Mouse (Mus musculus) thymus, postnatal 4 days (tissue): ENCODE results near the gene Rcc1l.
A peak's percentile ranks its signal among the peaks of the same experiment; 100 is the strongest.

Source experiments
- DNase-seq: peaks from one replicate; pipeline ENCODE4 v3.0.0; 2021

Rcc1l gene

DNA sequence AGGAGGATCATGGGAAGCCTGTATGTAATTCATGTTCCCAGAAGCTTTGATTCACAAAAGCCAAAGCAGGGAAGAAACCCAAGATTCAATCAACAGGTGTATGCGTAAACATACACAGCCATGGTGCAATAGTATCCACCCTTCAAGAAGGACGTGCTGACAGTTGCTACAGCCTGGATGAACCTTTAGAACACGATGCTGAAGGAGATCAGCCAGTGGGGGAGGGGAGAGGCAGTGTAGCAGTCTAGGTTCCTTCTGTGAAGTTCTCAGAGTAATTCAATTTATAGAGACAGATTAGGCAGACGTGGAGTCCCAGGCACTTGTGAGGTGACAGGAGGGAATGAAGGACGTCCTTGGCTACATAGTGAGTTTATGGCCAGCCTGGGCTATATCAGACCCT lies 61.6 kb downstream of the Rcc1l start:
- no peak for DNase-seq

DNA sequence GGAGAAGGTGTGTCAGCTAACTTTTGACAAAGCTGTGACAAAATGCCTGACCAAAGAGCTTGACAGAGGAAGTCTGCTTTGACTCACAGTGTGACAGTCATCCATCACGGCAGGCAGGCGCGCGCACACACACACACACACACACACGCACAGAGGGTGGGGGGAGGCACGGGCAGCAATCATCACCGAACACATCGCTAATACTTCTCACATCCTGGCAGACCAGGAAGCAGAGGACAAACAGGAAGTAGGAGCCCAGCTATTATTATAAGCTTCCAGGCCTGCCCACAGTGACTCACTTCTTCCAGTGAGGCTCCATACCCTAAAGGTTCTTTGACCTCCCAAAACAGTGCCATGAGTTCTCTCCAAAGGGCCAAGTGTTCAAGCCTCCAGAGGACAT lies 70.7 kb downstream of the Rcc1l start:
- no peak for DNase-seq

DNA sequence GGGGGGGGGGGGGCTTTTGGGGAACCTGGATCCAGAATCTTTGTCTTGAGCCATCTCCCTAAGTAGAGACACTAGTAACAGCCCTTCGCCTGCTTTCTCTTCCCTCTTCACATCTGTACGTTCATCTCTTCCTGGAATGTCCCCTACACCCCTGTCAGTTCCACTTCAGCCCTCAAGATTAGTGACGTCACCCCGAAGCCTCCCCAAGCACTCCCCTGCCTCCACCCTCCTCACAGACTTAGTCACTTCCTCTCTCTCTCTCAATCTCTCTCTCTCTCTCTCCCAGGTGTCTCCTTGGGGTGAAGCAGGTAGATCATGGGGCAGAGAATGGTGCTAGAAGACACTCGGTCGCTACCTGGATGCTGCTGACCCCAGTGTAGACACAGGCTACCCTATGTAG lies 73.9 kb downstream of the Rcc1l start:
- no peak for DNase-seq

DNA sequence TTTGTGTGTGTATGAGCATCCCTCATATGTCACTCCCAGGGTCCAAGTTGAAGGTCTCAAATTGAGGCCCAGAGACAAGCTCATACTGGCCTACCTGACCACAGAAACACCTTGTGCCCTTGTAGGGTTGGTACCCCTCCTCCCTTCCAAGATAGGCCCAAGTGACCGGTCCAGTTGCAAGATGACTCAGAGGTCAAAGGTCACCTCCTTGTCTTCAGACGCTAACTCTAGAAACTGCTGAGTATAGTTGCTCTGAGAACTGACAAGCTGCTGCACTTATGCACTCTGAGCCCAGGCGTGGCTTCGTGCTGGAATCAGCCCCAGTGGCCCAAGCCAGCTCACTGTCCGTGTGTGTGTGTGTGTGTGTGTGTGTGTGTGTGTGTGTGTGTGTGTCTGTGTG lies 74.7 kb downstream of the Rcc1l start:
- DNase-seq, result no peak

DNA sequence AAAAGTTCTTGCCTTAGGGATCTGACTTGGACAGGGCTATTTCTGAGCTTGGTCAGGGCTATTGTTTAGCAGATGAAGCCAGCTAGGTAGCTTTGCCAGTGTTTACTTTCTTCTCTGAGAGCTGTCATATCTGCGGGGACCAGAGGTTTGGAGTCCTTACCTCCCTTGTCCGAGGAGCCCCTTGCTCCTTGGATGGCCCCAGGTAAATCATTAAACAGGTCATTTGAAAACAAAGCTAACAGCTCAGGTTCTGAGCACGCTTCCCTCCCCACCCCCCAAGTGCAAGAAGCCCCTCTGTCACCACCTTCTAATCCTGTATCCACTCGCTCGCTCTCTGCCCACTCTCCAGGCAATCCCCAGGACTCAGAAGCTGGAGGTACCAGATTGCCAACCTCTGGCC lies 75.3 kb downstream of the Rcc1l start:
- DNase-seq, result no peak

DNA sequence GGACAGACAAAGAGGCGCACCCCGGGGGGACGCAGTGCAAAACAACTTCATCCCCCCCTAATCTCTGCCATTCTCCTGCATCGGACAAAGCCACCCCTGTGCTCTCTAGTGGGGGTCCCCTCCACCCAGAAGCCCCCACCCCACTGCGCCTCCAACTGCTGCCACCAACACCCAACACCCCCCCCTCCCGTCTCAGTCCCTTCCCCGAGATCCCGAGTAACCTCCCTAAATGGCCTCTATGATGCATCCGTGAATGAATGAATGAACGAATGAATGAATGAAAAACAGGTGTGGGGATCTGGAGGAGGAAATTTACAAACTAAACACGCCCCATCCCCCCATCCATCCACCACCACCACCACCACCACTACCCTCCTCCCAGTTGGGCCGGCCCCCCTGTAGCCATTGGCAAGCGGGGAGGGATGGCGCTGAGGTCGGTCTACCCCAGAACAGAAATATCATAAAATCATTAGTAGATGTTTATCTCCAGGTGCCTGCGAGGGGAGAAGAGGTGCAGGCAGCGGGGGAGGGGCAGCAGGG lies 76.3 kb downstream of the Rcc1l start:
- DNase-seq, result peak; percentile 41

DNA sequence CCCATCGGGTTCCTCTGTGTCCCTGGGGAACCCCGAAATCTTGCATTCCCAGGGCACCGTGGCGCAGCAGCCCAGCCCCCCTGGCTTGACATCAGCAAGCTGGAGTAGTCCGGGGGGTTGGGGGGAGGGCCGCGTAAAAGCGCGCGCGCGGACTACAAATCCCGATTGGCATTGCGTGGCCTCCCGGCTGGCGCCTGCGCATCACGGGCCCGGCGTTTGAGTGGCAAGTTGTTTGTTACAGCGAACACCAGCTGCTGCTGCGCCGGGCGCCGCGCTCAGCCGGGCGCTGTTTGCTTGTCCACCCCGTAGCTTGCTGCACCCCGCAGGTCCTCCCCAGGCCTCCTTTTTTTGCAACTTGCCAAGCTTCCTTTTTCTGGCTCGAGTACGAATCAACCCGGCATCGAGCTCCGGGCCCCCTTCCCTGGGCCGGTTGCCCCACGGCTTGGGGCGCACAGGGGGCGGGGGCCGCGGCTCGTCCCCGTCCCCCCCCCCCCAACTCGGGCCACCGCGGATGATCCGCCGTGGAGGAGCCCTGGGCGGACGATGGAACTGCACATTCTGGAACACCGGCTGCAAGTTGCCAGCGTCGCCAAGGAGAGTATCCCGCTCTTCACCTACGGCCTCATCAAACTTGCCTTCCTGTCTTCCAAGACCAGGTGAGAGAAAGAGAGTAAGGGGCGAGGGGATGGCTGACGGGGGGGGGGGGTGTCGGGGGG lies 76.9 kb downstream of the Rcc1l start, which contains the start of gene Castor2:
Castor2 (plus strand) TSS at position 216 of the 716 bp plus-strand sequence.
- DNase-seq, result peak; percentile 94

DNA sequence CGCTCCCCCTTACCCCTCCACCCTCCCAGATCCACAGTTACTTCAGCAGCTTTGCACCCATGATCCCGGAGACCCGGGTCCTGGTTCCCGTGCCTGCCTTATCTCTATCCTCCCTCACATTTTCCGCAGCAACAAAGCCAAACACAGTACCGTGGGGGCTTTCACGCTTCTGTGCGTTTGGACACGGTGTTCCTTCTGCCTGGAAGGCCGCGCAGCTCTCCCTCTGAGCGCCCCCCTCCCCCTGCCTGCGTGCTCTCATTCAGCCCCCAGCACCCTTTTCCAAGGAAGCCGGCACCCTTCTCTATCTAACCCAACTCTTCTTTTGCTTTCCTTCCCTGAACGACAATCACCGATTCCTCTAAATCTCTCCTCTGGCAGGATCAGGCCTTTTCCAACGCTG lies 77.6 kb downstream of the Rcc1l start:
- DNase-seq, result peak; percentile 54

DNA sequence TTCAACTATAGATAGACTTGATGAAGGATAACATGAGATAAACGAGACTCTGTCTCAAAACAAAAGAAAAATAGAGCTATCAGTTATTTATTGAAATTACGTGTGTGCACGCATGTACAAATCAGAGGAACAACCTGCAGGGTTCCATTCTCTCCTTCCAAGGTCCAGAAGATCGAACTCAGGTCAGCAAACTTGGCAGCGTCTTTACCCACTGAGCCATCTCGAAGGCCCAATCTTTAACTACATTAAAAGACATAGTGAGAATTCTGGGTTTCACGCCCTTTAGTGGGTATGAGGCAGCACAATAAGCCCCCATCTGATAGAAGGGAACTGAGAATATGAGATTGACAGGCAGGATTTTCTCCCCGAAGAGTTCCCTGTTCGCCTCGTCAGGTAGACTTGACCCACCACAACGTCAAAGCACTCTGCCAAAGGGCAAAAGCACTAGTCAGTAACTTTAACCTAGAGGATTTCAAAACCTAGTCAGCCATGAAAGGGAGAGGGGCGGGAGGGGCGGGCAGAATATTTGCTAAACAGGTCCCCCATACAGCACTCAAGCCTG lies 78.2 kb downstream of the Rcc1l start:
- no peak for DNase-seq
